Mouse (Mus musculus): ENCODE results near the gene Upk3bl. TPM values are rescaled to one million over a fixed set of nuclear protein-coding genes. Genes with fewer than 3 reads are reported as not detected.
A peak's percentile ranks its signal among the peaks of the same experiment; 100 is the strongest.
"Not testable (repeated sequence)": the region's sequence is repeated elsewhere in the genome, so short reads cannot be mapped to it uniquely, and the experiment has no call there.

The Upk3bl gene
- polyA plus RNA-seq, 1 experiment from 2014 or later, result 8.2 TPM

DNA sequence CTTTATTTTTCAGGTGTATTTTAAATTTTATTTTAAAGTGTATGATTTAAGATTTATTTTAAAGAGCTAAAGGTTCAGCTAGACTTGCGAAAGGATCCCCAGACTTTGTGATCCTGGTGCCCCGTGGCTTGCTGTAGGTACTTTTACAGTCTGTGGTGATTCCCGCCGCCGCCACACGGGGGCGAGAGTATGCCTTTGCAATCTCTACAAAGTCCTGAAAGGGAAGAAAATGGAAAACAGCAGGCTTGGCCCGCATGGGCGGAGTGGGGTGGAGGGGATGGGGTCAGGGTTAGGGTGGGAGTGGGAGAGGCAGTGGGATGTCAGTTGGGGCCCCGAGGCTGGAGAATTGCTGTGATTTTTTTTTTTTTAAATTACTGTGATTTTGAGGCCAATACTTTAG lies 8.3 kb upstream of the Upk3bl start:
- peak; percentile 82 for DNase-seq (ENCODE audit: low spot score)

DNA sequence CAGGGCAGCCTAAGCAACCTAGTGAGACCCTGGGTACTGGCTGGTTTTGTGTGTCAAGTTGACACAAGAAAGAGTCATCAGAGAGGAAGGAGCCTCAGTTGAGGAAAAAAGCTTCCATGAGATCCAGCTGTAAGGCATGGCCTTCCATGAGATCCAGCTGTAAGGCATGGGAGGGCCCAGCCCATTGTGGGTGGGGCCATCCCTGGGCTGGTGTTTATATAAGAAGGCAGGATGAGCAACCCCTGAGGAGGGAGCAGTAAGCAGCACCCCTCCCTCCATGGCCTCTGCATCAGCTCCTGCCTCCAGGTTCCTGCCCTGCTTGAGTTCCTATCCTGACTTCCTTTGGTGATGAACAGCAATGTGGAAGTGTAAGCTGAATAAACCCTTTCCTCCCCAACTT lies 5.8 kb upstream of the Upk3bl start:
- not testable (repeated sequence) for DNase-seq (ENCODE audit: low spot score)

DNA sequence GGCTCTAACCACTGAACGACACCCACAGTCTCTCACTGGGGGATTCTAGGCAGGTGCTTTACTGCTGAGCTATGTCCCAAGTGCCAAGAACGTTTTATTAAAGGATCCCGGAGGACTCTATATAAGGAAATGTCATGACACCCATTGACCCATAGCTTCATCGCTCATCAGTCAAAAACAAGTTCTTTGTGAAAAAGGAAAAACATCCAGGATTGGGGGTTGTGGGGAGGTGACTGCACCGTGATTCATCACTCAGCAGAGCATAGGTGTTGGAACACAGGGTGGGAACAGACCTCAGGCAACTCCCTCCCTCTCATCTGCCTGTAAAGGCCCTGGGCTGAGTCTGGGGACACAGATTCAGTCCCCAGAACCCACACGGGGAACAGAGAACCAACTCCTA lies 4.4 kb upstream of the Upk3bl start:
- DNase-seq (ENCODE audit: low spot score), result no peak

DNA sequence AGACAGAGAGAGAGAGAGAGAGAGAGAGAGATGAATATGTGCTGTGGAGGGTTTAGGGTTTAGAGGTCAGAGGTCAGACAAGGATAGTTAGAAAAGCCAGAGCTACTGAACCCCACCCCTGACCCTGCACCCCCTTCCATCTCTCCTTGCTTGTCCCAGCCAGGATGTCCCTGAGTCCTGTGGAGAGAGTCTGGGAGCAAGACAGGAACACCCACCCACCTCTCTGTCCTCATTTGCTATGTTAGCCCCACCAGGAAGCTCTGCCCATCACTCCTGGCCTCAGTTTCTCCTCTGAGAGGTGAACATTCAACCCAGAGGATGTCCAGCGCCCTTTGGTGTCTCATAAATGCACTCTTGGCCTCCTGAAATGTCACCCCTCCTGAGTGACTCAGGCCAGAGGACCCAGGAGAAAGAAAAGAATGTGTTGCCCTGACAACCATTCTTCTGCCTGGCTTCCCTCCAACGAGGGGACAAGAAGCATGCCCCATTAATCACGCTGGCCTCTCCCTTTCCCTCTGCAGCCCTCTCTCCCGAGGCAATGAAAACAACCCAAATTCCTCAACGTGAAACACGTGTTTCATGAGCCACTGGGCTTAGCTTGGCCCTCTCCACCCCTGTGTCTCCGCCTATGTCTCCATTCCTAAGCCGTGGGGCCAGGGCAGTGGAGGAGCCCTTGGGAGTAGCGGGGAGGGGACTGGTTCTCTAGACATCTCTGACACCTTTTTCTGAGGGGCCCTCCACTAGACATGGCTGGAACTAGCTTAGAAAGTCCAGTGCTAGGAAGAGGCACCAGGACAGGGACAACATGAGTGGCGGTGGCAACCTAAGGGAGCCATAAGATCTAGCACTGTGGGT lies 2.8 kb upstream of the Upk3bl start:
- DNase-seq (ENCODE audit: low spot score), result no peak

DNA sequence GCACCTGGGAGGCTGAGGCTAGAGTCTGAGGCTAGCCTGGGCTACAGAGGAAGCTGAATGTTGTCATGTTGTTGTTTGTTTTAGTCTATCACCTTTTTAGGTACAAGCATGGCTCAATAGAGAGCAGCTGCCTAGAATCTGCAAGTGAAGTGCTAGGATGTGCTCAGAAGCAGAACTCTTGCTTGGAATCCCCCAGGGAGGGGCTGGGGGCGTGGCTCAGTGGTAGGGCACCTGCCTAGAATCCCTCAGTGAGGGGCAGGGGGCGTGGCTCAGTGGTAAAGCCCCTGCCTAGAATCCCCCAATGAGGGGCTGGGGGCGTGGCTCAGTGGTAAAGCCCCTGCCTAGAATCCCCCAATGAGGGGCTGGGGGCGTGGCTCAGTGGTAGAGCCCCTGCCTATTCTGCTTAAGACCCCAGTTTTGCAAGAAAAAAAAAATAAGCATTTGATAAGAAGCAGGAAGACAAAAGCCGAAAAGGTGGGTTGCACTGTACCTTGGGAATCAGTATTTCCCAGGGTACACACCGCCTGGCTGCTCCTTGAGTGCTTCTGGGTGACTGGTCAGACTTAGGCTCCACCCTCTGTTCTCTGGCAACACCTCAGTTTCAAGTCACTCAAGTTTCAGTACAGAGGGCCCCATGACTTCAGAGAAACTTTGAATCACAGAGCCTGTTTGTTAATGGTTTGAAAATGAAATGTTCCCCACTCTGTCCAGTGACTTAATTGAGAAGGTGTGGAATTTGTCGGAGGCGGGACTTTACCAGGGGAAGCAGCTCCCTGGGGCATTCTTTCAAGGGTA lies 1.2 kb upstream of the Upk3bl start:
- DNase-seq (ENCODE audit: low spot score), result no peak

DNA sequence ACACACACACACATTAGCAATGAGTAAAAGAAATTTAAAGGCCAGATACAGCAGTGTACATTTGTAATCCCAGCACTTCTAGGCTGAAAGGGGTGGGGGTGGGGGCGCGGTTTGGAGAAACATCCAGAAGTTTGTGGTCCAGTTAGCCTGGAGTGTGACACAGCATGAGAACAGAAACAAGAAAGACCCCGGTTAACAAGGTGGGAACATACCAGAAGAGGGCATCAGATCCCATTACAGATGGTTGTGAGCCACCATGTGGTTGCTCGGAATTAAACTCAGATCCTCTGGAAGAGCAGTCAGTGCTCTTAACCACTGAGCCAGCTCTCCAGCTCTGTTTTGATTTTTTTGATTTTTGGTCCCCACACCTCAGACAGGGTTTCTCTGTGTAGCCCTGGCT lies 1.8 kb downstream of the Upk3bl start:
- no peak for DNase-seq (ENCODE audit: low spot score)

DNA sequence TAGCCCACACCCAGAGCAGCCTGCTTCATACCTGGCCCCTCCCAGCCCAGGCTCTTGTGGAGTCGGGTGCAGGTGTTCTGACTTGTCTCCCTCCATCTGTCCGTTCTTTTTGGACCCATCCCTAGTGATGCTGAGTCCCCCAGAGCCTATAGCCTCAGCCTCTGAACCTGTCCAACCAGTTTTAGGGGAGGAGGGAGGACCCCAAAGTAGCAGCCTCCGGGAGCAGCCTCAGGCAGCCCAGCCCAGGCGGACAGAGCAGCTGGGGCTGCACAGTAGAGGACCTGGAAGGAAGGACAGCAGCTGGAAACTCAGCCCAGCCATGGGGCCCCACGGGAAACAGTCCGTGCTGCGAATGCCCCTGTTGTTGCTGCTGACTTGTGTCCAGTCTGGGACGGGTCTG lies 2.8 kb downstream of the Upk3bl start:
- DNase-seq (ENCODE audit: low spot score), result no peak

DNA sequence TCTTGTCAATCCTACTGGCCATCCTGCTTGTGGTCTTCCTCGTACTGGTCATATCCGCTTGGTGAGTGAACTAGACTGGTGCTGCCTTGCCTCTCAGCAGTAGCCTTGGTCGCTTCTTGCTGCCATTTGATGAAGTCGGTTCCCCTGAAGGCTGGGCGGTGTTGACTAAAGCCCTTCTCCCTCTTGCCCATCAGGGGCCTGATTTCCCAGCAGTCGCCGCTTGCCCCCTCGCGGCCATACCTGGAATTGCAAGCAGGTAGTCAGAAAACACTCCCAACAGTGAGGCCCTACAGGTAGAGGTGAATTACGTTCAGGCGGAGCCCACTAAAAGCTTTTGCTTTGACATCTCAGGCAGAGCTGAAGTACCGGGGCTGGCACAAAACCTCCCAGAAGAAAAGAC lies 7.3 kb downstream of the Upk3bl start:
- peak; percentile 71 for DNase-seq (ENCODE audit: low spot score)

DNA sequence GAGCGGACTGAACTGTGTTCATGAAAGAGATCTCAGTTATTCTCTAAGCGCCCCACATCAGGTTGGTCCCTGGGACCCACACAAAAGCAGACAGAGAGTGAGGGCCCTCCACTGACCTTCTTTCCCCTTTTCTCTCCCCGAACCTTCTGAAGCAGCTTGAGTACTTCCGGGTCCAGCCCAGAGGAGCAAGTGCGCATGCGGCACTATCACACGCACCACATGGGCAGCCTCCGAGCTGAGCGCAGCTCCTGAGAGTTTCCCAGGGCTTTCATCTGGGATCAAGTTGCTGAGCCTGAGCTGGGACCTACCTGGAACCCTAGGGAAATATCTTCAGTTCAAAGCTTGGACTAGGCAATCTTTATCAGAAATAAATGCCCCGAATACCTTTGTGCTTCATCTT lies 9.6 kb downstream of the Upk3bl start:
- no peak for DNase-seq (ENCODE audit: low spot score)

DNA sequence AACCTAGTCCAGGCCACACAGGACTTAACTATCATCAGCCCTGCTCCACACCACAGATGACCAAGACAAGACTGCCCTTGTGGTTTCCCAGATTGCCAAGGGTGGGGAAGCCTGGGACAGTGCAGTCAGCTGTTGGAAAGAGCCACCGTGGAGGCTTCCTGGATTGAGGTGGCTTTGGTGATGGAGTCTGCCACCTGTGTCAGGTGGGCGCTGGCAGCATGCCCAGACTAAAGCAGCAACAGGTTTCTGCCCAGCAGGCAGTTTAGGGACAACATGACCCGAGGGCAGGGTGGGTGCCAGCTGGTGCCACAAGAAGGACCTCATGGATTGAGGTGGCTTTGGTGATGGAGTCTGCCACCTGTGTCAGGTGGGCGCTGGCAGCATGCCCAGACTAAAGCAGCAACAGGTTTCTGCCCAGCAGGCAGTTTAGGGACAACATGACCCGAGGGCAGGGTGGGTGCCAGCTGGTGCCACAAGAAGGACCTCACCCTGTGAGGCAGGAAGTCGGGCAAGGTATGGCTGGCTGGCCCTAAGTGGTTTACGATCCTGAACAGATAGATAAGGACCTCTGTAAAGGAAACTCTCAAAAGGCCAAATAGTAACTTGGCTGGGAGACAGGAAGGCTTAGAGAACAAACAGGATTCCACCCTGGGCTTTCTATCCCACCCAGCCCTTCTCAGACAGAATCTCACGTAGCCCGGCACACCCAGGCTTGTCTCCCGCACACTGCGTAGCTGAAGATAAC lies 12.3 kb downstream of the Upk3bl start:
- DNase-seq (ENCODE audit: low spot score), result not testable (repeated sequence)

DNA sequence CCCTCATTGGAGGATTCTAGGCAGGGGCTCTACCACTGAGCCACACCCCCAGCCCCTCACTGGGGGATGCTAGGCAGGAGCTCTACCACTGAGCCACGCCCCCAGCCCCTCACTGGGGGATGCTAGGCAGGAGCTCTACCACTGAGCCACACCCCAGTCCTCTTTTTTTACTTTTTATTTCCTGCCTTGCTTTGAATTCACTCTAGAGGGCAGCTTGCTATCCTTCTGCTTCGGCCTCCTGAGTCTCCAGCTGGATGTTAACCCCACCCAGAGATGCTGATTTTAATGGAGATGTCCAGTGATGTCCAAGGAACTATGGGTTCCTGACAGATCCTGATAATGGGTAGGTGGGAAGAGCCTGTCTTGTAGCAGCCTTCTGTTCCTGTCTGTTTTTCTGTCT lies 15.1 kb downstream of the Upk3bl start:
- no peak for DNase-seq (ENCODE audit: low spot score)

DNA sequence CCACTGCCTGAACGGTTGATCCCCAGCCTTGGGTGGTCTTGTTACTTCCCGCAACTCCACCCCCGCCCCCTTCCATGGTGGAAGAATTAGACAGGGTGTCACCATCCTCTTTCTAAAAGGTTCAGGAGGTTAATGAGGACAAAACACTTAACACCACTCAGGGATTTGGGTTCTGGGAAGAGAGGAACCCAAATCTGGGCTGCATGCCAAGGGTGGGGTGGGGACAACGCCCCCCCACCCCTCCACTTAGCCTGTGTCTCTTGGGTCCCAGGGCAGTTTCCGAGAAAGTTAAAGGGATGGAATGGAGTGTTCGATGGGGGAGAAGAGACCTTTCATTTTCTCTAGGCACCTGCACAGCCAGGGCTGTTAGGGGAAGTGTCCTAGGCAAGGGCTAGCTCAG lies 18.8 kb downstream of the Upk3bl start:
- no peak for DNase-seq (ENCODE audit: low spot score)

DNA sequence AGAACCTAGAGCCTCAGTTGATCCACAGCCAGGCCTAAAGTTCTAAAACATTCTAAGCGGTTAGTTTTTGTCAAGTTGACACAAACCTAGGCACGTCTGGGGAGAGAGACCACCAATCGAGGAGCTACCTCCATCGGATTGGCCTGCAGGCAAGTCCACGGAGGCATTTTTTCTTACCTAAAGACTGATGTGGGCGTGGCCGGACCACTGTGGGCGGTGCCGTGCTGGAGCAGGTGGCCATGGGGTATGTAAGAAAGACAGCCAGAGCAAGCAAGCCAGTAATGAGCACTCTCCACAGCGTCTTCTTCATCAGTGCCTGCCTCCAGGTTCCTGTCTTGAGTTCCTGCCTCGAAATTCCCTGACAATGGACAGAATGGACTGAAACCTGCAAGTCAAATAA lies 19.2 kb downstream of the Upk3bl start:
- no peak for DNase-seq (ENCODE audit: low spot score)

DNA sequence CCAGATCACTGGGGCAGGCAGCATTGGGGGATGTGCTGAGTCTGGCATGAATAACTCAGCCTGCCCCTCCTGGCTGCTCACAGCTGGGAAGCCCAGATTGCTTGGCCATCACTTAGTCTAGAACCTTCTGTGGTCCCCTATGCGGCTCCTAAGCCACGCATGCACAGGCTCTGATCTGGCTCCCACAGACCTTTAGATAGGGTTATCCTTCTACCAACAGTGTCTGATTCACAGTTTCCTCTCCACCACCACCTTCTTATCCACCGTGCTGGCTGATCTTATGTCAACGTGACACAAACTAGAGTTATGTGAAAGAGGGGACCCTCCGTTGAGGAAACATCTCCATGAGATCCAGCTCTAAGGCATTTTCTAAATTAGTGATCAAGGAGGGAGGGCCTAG lies 20.8 kb downstream of the Upk3bl start:
- DNase-seq (ENCODE audit: low spot score), result no peak

DNA sequence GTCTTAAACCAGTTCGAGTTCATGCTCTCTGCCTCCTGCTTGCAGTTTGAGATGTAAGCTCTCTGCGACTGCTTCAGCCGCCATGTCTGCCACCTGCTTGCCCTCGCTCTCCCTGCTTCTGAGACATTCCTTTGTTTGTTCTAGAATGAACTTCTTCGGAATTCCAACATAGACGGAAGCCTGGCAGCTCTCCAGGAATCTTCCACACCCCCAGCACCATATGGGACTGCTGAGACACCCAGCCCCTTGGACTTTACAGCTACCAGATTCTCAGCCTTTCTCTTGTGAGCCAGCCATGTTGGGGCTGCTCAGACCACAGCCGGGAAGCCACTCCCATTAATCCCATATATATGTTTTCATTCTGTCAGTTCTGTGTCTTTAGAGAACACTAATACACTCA lies 22.0 kb downstream of the Upk3bl start:
- no peak for DNase-seq (ENCODE audit: low spot score)

DNA sequence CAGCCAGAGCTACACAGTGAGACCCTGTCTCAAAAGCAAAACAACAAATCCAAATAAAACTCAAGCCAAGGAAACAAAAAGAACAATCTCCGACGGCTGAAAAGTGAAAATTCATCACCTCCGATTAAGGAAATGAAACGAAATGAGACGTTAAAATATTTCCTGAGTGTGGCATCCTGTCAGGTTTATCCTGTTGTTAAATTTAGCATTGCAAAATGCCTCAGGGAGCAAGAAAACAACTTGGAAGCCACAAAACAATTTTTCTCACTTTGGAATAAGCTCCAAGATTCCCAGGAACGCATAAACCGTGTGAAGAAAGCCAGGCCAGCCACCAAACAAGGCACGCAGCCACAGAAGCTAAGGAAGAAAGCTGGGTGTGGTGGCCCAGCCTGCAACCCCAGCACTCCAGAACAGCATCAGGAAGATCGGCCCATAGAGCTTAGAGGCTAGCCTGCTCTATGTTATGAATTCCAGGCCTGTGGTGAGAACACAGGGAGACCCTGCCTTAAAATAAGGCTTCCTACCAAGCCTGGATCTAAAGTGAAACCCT lies 22.8 kb downstream of the Upk3bl start:
- no peak for DNase-seq (ENCODE audit: low spot score)

DNA sequence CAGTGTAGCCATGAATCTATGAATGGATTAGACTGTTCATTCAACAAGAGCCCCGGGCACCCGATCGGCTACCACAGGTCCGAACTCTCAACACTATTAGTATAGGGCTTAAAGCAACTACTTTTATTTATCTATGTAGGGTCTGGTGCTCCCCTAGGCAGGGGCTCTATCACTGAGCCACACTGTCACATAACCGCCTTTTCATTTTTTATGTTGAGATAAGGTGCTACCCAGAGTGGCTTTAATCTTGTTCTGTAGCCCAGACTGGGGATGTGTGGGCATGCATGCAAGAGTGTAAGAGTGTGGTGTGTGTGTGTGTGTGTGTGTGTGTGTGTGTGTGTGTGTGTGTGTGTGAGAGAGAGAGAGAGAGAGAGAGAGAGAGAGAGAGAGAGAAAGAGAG lies 23.8 kb downstream of the Upk3bl start:
- no peak for DNase-seq (ENCODE audit: low spot score)

DNA sequence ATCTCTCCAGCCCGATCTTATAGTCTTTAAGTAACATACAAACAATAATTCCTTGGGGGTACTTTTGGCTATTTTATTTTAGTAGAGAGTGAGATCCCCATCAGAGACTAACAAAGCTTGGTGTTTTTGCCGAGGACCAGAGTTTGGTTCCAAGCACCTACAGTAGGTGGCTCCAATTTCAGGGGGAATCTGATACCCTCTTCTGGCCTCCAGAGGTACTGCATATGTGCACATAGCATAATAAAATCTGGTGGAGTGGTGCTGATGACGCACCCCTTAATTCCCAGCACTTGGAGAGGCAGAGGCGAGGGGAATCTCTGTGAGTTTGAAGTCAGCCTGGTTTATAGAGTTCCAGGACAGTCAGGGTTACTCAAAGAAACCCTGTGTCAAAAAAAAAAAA lies 28.1 kb downstream of the Upk3bl start:
- no peak for DNase-seq (ENCODE audit: low spot score)

DNA sequence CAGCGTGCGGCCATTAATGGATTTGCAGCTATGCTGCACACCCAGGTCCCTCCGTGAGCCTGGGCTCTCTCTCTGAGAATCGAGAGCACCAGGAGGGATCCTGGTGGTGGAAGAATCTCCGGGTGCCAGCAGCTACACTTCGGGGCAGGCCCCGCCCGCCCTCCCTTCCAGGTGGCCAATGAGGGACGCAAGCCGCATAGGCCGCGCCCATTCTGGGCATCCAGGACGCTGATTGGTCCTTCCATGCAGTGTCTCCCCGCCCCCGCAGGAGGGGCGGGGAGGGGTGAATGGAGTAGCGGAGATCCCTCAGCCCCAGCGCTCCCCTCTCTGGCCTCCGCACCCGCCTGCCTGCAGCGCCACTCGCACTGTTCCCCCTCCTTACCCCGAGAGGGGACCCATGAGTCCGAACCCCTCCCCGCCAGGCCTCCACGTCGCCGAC lies 29.4 kb downstream of the Upk3bl start, which contains the start of gene Rasa4:
Rasa4 (plus strand) TSS at position 248 of the 439 bp plus-strand sequence.
- peak; percentile 97 for DNase-seq (ENCODE audit: low spot score)

DNA sequence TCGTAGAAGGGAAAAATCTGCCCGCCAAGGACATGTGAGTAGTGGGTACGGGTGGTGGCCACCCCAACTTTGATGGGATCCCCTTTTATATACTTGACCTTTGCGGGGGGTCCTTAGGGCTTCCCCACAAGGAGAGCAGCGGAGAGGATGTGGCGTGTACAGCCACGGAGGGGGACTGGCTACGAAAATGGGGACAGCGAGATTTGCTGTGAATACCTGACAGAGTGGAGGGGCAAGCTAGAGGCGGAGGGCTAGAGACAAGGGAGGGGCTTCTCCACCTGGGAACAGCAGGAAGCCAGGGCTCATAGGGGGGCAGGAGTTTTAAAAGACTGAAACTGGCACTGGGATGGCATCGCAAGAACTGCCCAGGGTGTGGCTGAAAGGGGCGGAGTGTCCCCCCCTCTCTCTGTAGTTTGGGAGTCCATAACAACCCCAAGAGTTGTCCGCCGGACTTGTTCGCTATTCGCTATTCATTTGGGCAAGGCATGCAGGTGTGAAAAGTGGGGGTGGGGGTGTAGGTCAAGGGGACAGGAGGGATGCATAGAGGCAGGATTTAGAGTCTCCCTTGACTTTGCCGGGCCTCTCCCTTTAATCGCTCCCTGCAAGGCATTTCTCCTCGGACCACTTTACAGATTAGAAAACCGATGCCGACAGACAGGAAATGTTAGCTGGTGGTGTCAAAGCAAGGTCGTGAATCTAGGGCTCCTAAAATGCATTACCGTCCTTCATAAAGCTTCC lies 30.0 kb downstream of the Upk3bl start:
- DNase-seq (ENCODE audit: low spot score), result no peak

Measured in thymus, postnatal 0 days (tissue).